Mouse (Mus musculus) embryo, embryonic 10 days (tissue): ENCODE results near the gene Pla2g5.
A peak's percentile ranks its signal among the peaks of the same experiment; 100 is the strongest.

Experiments used
- DNase-seq: peaks from one replicate; pipeline ENCODE4 v3.0.0-alpha.2; 2015; ENCODE audit warnings: low spot score

Pla2g5 gene

GRCm38 (mm10) chr4:138796513-138797216, 66.6 kb downstream of the Pla2g5 start:
- DNase-seq, result no peak

GRCm38 (mm10) chr4:138794344-138794743, 68.9 kb downstream of the Pla2g5 start:
- DNase-seq, result no peak

- DNase-seq, result peak; percentile 54
Measured at GRCm38 (mm10) chr4:138793276-138793675, 70.0 kb downstream of the Pla2g5 start.

- peak; percentile 51 for DNase-seq
Measured at GRCm38 (mm10) chr4:138792599-138792998, 70.7 kb downstream of the Pla2g5 start.

GRCm38 (mm10) chr4:138791452-138791851, 71.8 kb downstream of the Pla2g5 start:
- no peak for DNase-seq

- no peak for DNase-seq
Measured at GRCm38 (mm10) chr4:138788381-138788780, 74.9 kb downstream of the Pla2g5 start.

- DNase-seq, result no peak
Measured at GRCm38 (mm10) chr4:138786141-138786540, 77.1 kb downstream of the Pla2g5 start.

GRCm38 (mm10) chr4:138785721-138786120, 77.6 kb downstream of the Pla2g5 start:
- no peak for DNase-seq

GRCm38 (mm10) chr4:138782098-138782497, 81.2 kb downstream of the Pla2g5 start:
- no peak for DNase-seq

- no peak for DNase-seq
Measured at GRCm38 (mm10) chr4:138780300-138780699, 83.0 kb downstream of the Pla2g5 start.

- no peak for DNase-seq
Measured at GRCm38 (mm10) chr4:138777417-138778407, 85.6 kb downstream of the Pla2g5 start.

GRCm38 (mm10) chr4:138775435-138775834, 87.8 kb downstream of the Pla2g5 start, which contains the start of gene Pla2g2d:
TSS of gene Pla2g2d (plus strand) at chr4:138775735.
- DNase-seq, result no peak

GRCm38 (mm10) chr4:138772386-138772785, 90.9 kb downstream of the Pla2g5 start:
- DNase-seq, result no peak

- DNase-seq, result no peak
Measured at GRCm38 (mm10) chr4:138771970-138772369, 91.3 kb downstream of the Pla2g5 start.

- DNase-seq, result no peak
Measured at GRCm38 (mm10) chr4:138762266-138762665, 101.0 kb downstream of the Pla2g5 start.

- DNase-seq, result no peak
Measured at GRCm38 (mm10) chr4:138757416-138757815, 105.9 kb downstream of the Pla2g5 start, which contains the start of gene Pla2g2f. TSS of gene Pla2g2f (minus strand) at chr4:138757626.

GRCm38 (mm10) chr4:138755983-138756382, 107.3 kb downstream of the Pla2g5 start:
- no peak for DNase-seq

- DNase-seq, result no peak
Measured at GRCm38 (mm10) chr4:138755439-138755838, 107.8 kb downstream of the Pla2g5 start.

GRCm38 (mm10) chr4:138754432-138754831, 108.8 kb downstream of the Pla2g5 start:
- DNase-seq, result no peak

- DNase-seq, result no peak
Measured at GRCm38 (mm10) chr4:138753608-138754007, 109.7 kb downstream of the Pla2g5 start.

- no peak for DNase-seq
Measured at GRCm38 (mm10) chr4:138752603-138753002, 110.7 kb downstream of the Pla2g5 start.
